Mouse (Mus musculus): ENCODE results near the gene Tnpo3.

GRCm38 (mm10) chr6:29632552-29633292 lies 23.0 kb upstream of the Tnpo3 start:
- TF ChIP-seq CTCF (IDR thresholded peaks at IDR 0.05; ENCODE audit: low read depth): no peak
- TF ChIP-seq EP300 (IDR thresholded peaks at IDR 0.05; ENCODE audit: low read depth): no peak

Measured in heart, postnatal 0 days (tissue).